Mouse (Mus musculus) naive thymus-derived CD4-positive, alpha-beta T cell, adult 2 months (primary cell): ENCODE measurements around the gene Pidd1.

Experiments
- DNase-seq: peaks from one replicate; pipeline ENCODE4 v3.0.0-alpha.2; 2011; ENCODE audit warnings: low read depth

Gene Pidd1

GRCm38 (mm10) chr7:141472763-141473162 lies 28.9 kb upstream of the Pidd1 start:
- DNase-seq, result no peak

- no peak for DNase-seq
These were observed 28.4 kb upstream of the Pidd1 start for GRCm38 (mm10) chr7:141472226-141472625.

GRCm38 (mm10) chr7:141471236-141471635 lies 27.4 kb upstream of the Pidd1 start:
- DNase-seq, result no peak

GRCm38 (mm10) chr7:141470637-141470944 lies 26.8 kb upstream of the Pidd1 start:
- DNase-seq, result no peak

- no peak for DNase-seq
These were observed 26.2 kb upstream of the Pidd1 start for GRCm38 (mm10) chr7:141469901-141470636.

GRCm38 (mm10) chr7:141469352-141469751 lies 25.5 kb upstream of the Pidd1 start:
- peak; percentile 16 for DNase-seq

- DNase-seq, result peak; percentile 68
These were observed 24.8 kb upstream of the Pidd1 start for GRCm38 (mm10) chr7:141468522-141469211.

GRCm38 (mm10) chr7:141468164-141468521 lies 24.3 kb upstream of the Pidd1 start:
- no peak for DNase-seq

GRCm38 (mm10) chr7:141467230-141468030 lies 23.6 kb upstream of the Pidd1 start, which contains the start of gene Cd151:
Gene Cd151 (plus strand): TSS chr7:141467392.
- DNase-seq, result peak; percentile 73

GRCm38 (mm10) chr7:141466607-141467148 lies 22.9 kb upstream of the Pidd1 start:
- no peak for DNase-seq

- DNase-seq, result no peak
These were observed 22.2 kb upstream of the Pidd1 start for GRCm38 (mm10) chr7:141466045-141466394.

- DNase-seq, result no peak
These were observed 21.7 kb upstream of the Pidd1 start for GRCm38 (mm10) chr7:141465388-141466044.

GRCm38 (mm10) chr7:141464603-141465201 lies 20.9 kb upstream of the Pidd1 start:
- DNase-seq, result peak; percentile 43

GRCm38 (mm10) chr7:141463824-141464602 lies 20.2 kb upstream of the Pidd1 start:
- DNase-seq, result no peak

GRCm38 (mm10) chr7:141462333-141462821 lies 18.6 kb upstream of the Pidd1 start:
- DNase-seq, result no peak

- no peak for DNase-seq
These were observed 17.9 kb upstream of the Pidd1 start for GRCm38 (mm10) chr7:141461521-141462332.

GRCm38 (mm10) chr7:141460391-141461113 lies 16.7 kb upstream of the Pidd1 start, which contains the start of gene Cracr2b:
Gene Cracr2b (plus strand): TSS chr7:141461094.
- no peak for DNase-seq

GRCm38 (mm10) chr7:141460001-141460390 lies 16.2 kb upstream of the Pidd1 start:
- DNase-seq, result no peak

GRCm38 (mm10) chr7:141459301-141459711 lies 15.5 kb upstream of the Pidd1 start:
- no peak for DNase-seq
